Mouse (Mus musculus): ENCODE measurements around the gene Vtcn1.

Gene Vtcn1

GRCm38 (mm10) chr3:100911498-100912213 lies 86.4 kb downstream of the Vtcn1 start:
- DNase-seq (ENCODE audit: extremely low read depth, insufficient read length, low spot score) = no peak

GRCm38 (mm10) chr3:100916844-100917243 lies 91.6 kb downstream of the Vtcn1 start:
- DNase-seq (ENCODE audit: extremely low read depth, insufficient read length, low spot score) = no peak

GRCm38 (mm10) chr3:100920611-100921140 lies 95.4 kb downstream of the Vtcn1 start:
- no peak for DNase-seq (ENCODE audit: extremely low read depth, insufficient read length, low spot score)

GRCm38 (mm10) chr3:100921825-100922505 lies 96.7 kb downstream of the Vtcn1 start, which contains the start of gene Trim45:
TSS of gene Trim45 (plus strand) at chr3:100922202.
- peak; percentile 99 for DNase-seq (ENCODE audit: extremely low read depth, insufficient read length, low spot score)

- DNase-seq (ENCODE audit: extremely low read depth, insufficient read length, low spot score) = no peak
Observed at GRCm38 (mm10) chr3:100922506-100923375, 97.5 kb downstream of the Vtcn1 start.

GRCm38 (mm10) chr3:100924065-100924732 lies 98.9 kb downstream of the Vtcn1 start:
- no peak for DNase-seq (ENCODE audit: extremely low read depth, insufficient read length, low spot score)

- no peak for DNase-seq (ENCODE audit: extremely low read depth, insufficient read length, low spot score)
Observed at GRCm38 (mm10) chr3:100925176-100925575, 99.9 kb downstream of the Vtcn1 start.

GRCm38 (mm10) chr3:100931332-100932076 lies 106.2 kb downstream of the Vtcn1 start:
- DNase-seq (ENCODE audit: extremely low read depth, insufficient read length, low spot score) = no peak

GRCm38 (mm10) chr3:100932077-100932944 lies 107.1 kb downstream of the Vtcn1 start:
- no peak for DNase-seq (ENCODE audit: extremely low read depth, insufficient read length, low spot score)

- no peak for DNase-seq (ENCODE audit: extremely low read depth, insufficient read length, low spot score)
Observed at GRCm38 (mm10) chr3:100935521-100935920, 110.3 kb downstream of the Vtcn1 start.

- no peak for DNase-seq (ENCODE audit: extremely low read depth, insufficient read length, low spot score)
Observed at GRCm38 (mm10) chr3:100936201-100936600, 110.9 kb downstream of the Vtcn1 start.

GRCm38 (mm10) chr3:100938211-100938610 lies 113.0 kb downstream of the Vtcn1 start:
- DNase-seq (ENCODE audit: extremely low read depth, insufficient read length, low spot score) = no peak

- no peak for DNase-seq (ENCODE audit: extremely low read depth, insufficient read length, low spot score)
Observed at GRCm38 (mm10) chr3:100940496-100941037, 115.3 kb downstream of the Vtcn1 start.

Measured in 3134 (cell line).